Mouse (Mus musculus) right cerebral cortex, postnatal 10 days (tissue): Measurements from ENCODE around the gene B4galt4.
"Not testable (repeated sequence)": the region's sequence is repeated elsewhere in the genome, so short reads cannot be mapped to it uniquely, and the experiment has no call there.

ENCODE experiments used
- DNase-seq, 2 experiments: peaks; one replicate each; pipeline ENCODE4 v3.0.0; 2021; ENCODE audit warnings: low spot score in 2 of 2

The B4galt4 gene

DNA sequence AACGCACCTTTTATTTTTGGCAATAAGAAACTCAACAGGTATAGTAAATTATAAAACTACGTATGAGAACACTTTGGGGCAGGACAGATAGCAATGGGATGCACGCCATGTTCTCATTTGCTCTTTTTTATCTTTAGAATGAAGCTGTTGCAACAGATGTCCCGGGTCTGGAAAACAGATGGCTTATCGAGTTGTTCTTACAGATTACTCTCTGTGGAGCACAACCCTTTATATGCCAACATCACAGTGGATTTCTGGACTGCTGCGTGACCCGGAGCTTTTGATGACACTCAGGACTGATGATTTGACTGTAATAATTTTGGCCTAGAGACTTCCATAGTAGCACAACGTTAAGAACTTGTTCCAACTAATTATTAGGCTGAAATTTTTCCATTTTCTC lies 25.7 kb downstream of the B4galt4 start:
- DNase-seq = peak; percentile 61 to 67

GRCm38 (mm10) chr16:38768386-38768785 lies 26.3 kb downstream of the B4galt4 start:
- DNase-seq = no peak

DNA sequence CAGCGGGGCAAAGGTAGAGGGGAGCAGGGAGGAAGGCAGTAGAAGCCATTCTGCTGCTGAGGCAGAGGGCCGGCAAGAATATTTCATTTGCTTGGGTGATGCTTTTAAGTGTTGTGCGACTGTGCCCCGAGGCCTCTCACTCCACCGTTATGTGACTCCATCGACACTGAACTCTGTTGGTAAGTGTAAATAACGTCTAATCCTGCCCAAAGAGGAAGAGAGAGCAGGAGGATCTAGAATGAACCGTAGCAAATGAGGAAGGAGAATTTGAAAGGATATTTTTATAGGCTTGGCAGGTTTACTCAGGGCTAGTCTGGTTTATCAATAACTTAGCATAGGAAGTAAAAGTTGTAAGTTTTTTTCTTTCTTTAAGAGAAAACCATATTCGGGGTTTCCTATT lies 27.5 kb downstream of the B4galt4 start:
- no peak for DNase-seq

GRCm38 (mm10) chr16:38771145-38771544 lies 29.1 kb downstream of the B4galt4 start:
- no peak for DNase-seq

DNA sequence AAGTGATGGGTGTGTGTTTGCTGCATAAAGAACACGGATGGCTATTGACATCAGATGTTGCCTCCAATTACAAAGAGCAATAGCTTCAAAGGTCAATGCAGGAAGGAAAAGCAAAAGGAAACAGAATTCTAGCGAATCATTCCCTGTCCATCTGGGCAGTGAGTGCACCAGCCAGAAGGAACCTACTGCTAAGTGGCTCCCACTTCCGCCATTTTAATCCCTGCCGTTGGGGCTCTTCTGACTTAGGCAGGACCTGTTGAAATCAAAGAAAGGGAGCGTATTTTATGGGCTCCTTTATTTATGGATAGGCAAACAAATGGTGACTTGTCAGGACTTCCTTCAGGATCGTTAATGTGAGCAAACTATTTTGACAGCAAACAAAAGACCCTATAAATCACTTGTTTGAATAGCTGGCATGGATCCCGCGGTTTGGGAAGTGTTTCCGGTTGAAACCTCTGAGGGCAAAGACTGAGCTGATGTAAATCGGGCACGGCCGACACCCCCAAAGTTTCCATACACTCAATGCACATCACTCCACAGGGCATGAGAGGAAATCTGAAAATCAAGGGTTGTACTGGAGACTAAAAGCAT lies 30.9 kb downstream of the B4galt4 start:
- no peak for DNase-seq

- no peak for DNase-seq
Observed at GRCm38 (mm10) chr16:38774964-38775746, 33.1 kb downstream of the B4galt4 start.

DNA sequence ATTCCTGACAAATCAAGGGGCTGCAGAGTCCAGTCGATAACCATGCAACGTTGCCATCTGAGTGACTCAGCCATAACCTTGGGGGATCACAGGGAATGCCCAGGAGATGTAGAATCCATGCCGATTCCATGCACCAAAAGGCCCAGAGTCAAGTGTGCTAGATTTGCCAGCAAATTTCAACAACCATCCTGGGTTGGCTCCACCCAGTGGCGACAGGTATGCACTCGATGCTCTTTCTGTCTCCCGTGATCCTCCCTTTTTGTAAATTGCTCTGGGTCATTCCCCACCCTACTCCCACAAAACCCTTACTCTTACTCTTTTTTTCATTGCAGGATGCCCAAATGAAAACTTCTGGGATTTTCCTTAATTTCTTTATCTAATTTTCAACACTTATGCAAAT lies 34.3 kb downstream of the B4galt4 start:
- no peak for DNase-seq

DNA sequence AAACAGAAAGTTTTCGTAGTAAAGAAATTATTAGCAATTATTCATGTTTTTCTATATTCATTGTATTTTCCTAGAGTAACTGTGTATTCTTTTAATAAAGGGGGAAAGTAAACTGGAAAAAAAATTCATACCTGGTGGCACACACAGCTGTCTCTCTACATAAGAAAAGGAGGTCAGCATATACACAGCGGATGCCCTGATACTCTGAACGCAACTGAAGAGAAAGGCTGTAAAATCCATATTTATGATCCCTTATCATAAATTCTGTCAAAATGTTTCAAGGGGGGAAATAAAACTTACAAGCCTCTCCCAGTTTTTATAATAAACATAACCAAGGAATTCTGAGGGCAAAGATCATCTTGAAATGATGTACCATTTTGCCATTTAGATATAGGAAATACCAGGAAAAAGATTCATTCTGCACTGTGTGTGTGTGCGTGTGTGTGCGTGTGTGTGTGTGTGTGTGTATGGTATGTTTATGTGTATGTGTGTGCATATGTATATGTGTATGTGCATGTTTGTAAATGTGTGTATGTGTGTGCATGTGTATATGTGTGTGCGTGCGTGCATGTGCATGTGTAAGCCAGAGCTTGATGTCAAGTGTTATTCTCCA lies 39.0 kb downstream of the B4galt4 start:
- DNase-seq = no peak

GRCm38 (mm10) chr16:38781946-38782345 lies 39.9 kb downstream of the B4galt4 start:
- no peak for DNase-seq

DNA sequence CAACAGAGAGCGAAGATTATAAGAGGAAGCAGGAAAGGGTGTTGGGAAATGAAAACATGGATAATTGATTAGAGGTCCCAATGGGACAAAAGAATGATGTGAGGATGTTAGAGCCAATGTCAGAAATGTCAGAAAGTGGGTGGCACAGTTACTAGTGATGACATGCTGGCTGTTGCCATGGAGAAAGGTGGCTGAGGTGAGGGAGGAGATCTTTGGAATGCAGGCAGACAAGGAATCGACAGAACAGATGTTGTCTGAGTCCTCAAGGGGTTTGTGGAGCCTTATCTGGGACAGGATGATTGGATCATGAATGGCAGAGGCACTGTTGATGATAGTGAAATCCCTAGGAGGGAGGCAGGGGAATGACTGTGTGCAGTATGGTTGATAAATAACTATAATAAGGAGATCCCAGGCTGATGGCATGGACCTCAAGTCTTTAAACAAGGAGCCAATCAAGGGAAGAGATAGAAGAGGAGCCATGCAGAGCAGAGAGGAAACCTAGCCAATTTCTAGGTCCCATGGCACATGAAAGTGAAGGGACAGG lies 40.5 kb downstream of the B4galt4 start:
- DNase-seq = no peak

DNA sequence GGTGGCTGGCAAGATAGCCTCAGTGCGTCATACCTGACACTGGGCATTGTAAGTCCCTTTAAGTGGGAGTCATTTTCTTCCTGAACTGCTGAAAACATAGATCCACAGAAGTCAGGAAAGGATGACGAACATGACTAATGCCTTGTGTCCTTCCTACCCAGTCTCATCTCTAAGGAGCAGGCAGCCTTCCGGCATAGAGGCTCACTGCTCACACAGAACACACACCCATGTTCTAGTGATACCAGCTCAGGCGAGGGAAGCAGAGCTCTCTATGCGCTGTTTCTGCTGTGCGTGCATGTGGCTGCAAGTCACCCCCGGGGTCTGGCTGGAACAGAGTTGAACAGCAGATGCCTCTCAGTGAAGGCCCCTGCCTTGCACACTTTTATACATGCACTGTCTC lies 43.2 kb downstream of the B4galt4 start:
- no peak for DNase-seq

GRCm38 (mm10) chr16:38789016-38789415 lies 47.0 kb downstream of the B4galt4 start:
- no peak for DNase-seq

GRCm38 (mm10) chr16:38789966-38790365 lies 47.9 kb downstream of the B4galt4 start:
- DNase-seq = no peak

GRCm38 (mm10) chr16:38793120-38793519 lies 51.1 kb downstream of the B4galt4 start:
- no peak for DNase-seq

DNA sequence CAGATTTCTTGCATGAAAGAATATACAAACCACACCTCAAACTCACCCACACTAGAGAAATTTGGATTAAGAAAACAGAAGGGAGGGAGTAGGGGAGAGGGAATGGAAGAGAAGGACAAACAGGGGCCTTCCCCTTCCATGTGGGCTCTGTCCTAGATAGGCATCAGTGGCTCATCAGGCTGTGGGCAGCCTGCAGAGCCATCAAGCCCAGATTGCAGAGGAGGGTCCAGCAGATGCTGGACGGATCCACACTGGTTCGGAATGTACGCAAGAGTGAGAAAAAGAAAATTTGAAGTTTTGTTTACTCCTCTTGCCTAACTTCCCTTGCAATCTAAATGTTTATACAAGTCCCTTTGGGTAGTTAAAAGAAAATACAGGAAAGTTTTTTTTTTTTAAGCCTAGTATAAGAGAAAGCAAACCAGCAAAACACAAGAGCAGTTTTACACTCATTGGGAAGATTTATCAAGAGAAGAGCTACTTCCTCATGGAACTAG lies 56.9 kb downstream of the B4galt4 start:
- DNase-seq = no peak

DNA sequence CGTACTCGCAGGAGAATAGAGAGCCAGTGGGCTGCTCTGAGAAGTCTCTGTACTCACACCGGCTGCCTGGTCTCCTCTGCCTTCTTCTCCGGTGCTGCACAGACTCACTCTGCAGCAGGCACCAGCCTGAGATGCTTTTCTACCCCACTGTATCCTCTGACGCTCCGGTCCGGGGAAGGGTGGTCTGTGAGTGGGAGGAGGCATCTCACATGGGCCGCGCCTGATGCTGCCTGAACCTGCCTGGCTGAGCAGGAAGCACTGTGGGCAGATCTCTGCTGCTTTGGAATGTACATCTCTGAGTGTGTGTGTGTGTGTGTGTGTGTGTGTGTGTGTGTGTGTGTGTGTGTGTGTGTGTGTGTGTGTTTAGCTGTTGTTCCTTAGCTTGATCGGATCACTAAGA lies 58.0 kb downstream of the B4galt4 start, which contains the start of gene Upk1b:
Gene Upk1b, minus strand, starts transcription at position 238 of the 400 bp plus-strand sequence.
- DNase-seq = no peak

- not testable (repeated sequence) for DNase-seq
Observed at GRCm38 (mm10) chr16:38807796-38808195, 65.7 kb downstream of the B4galt4 start.

GRCm38 (mm10) chr16:38810196-38810595 lies 68.1 kb downstream of the B4galt4 start:
- DNase-seq = no peak

GRCm38 (mm10) chr16:38812521-38812920 lies 70.5 kb downstream of the B4galt4 start:
- DNase-seq = peak; percentile 80 to 86
